Mouse (Mus musculus): ENCODE measurements around the gene Musk.

DNA sequence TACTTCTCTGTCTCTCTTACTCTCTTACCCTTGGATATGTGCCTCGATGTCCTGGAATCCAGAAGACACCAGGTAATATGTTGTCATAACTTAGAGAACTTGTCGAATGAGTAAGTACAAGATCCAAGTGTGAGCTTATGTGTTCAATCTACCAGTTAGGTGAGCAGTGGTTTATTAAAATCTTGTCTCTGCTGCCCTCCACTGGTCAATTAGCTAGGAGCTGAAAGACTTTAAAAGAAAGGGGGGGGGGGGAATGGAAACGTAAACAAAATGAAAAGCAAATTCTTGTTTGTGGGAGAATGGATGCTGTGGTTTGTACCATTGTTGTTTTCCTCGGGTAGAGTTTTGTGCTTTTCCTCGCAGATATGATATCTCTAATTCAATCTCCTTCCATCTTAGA, 32.4 kb upstream of the Musk start:
- TF ChIP-seq CTCF (IDR thresholded peaks at IDR 0.05; ENCODE audit: borderline replicate concordance, control insufficient read depth, extremely low read depth, insufficient read depth, low read length, poor library complexity) (no peak), POLR2A (IDR thresholded peaks at IDR 0.05; ENCODE audit: control insufficient read depth, extremely low read depth, insufficient read depth, low read length, poor library complexity) (no peak)

Measured in thymus, adult 2 months (tissue).